Mouse (Mus musculus) ZHBTc4 (cell line): ENCODE measurements around the gene Plekhm3.

ENCODE experiments used
- DNase-seq: peaks from one replicate; pipeline ENCODE4 v3.0.0-alpha.2; 2011; ENCODE audit warnings: low read depth, low spot score

The Plekhm3 gene

DNA sequence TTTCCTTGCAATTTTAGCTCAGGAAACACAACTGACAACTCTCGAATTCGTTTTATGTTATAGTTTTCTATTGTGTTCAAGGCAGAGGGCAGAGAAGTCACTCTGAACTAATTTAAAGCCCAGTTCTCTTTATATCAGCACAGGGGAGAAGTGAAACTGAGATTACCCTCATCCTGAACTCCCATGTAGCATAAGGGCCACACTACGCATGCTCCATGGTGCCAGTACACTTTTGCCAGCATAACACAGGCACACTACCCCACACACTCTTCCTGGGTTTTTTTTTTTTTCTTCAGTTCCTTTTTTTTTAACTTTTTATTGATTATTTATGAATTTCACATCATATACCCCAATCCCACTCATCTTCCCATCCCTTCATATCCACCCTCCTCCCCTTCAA, 28.1 kb downstream of the Plekhm3 start:
- no peak for DNase-seq

DNA sequence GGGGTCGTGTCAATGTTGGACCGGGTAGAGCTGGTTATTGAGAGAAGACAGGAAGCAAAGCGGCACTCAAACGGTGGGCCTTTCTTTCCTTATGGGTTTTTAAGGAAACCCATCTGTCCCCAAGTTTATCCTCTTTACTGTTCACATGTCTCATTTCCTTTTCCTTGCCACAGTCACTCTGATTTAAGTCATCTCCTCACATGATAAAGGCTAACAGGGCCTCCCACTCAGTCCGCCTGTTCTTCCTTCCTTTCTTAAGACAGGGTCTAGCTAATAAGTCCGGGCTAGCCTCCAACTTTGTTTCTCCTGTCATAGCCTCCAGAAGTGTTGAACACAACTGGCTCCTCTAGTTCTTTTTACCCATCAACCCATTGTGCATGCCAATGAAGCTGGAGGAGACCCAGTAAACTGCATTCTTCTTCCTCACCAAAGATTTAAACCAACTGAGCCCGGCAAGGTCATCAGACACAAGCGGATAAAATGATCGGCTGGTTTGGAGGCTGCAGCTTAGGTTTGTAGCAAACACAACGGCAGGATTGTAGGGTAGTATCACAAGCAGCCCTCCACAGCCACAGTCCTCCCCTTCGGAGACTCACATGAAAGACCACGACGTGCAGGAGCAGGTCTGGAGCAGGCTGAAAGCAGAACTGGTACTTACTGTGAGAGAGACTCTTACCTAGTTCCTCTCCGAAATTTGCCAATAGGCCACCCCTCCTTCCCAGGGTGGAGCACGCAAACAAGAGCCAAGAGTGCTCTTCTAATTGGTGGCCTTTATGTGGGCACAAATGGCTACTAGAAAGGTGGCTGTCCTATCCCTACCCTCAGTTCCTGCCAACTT, 29.0 kb downstream of the Plekhm3 start:
- DNase-seq, result no peak

DNA sequence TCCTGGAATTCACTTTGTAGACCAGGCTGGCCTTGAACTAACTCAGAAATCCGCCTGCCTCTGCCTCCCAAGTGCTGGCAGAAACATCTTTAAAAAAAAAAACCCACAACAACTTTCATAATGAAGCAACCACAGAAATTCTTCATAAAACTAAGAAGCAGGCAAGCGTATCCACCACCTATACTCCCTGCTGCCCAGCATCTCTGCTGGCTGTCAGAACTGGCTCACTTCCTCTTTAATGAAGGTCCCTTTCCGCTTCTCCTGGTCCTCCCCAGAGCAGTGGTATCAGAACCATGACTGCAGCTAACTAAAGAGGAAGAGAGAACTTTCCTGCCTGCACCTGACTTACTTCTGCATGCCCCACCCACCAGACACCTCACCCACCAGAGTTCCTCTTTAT, 31.0 kb downstream of the Plekhm3 start:
- DNase-seq, result no peak

DNA sequence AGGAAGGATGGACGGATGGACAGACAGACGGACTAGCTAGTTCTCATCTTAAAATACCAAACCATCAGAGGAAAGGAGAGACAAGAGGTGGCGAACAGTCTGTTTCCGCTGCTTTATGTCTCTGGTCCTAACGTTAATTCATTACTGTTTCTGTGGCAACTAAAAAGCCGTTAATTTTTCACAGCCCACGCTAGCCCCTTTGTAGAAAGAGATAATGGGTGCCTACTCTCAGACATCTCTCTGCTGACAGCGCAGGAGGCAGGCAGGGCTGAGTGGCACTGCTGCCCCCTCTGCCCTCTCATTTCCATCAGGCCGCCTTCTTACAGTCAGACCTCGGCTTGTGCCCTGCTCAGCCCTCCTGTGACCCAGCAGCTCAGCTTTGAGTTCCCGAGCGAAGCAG, 32.3 kb downstream of the Plekhm3 start:
- no peak for DNase-seq

DNA sequence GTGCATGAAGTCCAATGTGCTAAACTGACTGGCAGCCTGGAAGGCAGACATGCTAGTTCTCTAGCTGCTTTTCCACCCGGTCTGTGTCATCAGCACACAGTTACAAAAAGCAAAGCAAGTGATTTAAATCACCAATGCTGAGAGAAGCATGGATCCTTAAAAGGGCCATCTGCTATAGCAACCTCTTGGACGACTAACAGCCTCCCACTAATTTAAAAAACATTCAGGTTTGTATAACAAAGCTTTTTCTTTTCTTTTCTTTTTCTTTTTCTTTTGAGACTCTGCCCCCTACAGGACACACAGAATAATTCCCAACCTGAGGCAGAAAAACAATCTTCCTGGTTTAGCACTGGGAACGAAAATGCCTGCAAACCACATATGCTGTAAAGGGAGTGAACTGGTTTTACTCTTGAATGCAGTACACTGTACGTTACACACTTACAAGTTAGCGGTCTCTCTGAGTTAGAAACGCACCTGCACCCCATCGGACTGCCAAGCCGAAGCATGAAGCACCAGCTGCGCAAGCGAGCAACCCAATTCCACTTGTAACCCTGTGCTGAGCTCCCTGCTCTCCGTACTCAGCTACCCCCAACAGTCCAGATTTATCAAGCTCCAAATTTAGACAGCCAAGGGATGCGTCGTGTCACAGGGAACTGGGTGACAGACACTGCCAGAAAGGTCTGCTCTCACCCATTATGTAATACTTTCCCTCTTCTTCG, 37.7 kb downstream of the Plekhm3 start:
- peak; percentile 59 for DNase-seq

DNA sequence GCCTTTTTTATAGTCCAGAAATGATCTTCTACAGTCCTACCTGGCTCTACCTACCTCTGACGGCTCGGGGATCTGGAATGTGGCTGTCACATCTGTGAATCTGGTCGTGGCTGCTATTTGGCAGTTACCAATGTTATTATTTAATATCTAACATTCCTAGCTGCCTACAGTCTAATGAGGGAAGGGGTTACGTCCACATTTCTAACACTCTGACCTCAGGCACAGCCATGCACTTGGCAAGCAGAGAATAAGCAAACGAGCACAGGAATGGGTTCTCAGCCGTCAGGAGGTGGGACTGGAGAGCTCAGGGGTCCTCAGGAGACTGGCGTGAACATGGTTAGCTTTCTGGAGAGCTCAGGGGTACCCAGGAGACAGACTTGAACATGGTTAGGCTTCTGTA, 38.7 kb downstream of the Plekhm3 start:
- no peak for DNase-seq

DNA sequence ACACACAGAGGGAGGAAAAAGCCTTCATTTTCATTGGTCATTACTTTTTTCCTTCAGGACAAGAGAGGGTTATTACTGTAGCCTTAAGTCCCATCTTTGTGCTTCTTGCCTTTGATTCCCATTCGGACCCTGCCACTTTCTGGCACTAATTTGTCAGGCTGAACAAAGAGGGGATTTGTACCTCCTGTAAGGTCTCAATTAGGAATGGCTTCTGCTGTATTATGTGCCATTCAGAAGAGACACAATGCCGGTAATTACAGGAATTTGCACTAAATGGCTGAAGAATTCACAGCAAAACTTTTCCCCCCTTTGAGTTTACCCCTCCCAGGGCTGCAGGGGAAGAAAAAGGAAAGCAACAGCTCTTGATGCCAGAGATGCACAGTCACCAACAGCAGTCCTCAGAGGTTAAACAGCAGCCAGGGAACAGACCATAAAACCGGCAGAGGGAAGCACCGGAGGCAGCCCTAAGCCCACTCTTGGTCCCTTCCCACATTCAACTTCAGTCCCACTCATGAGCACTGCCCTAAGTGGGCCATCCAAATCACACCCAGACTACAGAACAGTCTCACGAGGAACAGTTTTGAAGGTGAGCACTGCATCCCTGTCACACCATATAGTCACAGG, 39.6 kb downstream of the Plekhm3 start:
- peak; percentile 55 for DNase-seq

DNA sequence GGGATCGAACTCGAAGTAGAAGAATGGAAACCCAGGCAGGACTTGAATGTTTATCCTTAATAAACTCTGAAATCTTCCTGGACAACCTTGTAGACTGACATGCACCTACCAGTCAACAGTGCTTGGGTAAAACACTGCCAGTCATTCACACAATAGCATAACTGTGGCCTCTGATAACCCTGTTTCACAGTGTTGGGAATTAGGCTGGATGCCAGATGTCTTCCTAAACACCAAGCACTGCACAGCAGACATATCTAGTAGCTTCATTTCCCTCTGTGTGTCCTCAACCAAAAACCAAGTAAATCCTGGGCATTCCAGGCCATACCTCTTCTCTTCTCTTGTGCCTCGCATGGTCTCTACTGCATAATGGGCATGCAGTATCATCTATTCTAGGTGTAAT, 42.3 kb downstream of the Plekhm3 start:
- no peak for DNase-seq

DNA sequence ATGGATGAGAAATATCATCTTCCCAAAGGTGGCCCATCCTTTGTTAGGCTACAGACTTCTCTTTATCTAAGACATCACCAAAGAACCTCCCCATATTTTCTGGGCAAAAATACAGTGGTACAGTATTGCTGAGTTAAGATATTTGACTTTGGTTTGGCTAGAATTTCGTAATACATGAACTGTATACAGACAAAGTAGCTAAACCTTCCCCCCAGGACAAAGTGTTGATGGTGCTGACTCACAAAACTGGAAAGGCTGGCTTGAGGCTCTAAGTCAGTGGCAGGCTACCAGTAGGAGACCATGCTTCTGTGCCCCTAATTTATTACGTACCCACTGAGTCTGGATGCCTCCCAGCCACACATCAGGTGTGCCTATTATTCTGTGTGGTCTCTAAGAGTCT, 48.9 kb downstream of the Plekhm3 start:
- DNase-seq, result no peak

DNA sequence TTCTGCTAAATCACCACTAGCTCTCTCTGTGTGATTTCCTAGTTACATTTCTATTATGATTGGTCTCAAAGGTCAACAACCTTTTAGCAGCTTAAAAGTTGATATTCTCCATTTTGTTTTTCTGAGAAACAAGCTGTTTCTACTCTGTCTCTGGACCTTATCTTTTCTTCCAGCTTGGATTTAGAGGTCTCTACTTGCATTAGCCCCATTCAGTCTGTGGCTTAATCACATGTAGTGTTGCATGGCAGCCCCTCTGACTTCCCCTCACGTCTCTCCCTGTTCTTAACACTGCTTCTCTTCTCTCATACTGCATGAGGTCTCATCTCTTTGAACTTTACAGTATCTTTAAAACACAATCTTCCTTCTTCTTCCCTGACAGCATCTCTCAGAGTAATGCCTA, 50.4 kb downstream of the Plekhm3 start:
- no peak for DNase-seq

DNA sequence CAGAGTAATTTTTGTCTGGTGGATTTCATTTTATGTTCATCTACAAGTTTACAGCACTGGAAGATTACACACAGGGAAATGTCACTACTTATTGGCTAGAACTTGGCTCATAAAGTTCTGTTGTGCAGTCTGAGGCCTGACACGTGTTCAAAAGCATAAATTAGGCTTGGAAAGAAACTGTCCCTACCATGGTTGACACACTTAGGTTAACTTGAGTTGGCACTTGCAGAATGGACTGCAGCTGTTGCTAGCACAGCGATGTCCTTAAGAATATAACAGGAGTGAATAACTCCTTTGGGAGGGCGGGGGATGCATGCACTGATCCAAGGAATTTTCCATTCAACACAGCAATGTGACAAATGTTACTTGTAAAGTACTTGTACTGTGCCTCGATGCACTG, 53.2 kb downstream of the Plekhm3 start:
- DNase-seq, result no peak

DNA sequence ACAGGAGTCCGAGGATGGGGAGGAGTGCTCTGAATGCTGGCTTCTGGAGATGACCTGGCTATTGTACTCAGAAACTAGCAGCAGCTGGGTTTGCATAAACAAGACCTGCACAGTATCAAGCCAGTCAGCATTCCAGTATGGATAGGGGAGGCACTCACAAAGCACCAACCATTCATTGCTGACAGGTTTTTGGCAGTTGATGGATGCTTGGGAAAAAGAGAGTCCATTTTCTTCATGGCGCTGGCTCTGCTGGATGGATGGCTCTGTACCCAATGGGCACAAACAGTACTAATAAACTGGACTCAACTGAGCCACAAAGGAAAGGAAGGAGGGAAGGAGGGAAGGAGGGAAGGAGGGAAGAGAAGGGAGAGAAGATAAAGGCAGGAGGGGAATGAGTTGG, 53.8 kb downstream of the Plekhm3 start:
- no peak for DNase-seq

DNA sequence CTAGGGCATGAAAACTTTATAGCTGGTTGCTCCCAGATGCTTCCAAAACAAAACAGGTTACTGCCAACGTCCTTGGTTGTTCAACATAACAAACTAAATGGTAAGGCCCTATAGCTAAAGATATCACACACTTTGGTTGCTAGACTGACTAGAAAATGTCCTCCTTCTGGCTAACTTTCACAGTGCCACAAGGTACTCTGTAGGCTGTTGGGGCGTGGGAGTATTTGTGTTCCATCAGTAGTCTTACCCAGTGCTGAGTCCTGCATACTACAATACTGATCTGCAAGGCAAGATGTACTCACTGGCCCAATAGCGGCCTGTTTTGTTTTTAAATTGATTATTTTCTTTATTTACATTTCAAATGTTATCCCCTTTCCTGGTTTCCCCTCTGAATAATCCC, 56.9 kb downstream of the Plekhm3 start:
- no peak for DNase-seq

DNA sequence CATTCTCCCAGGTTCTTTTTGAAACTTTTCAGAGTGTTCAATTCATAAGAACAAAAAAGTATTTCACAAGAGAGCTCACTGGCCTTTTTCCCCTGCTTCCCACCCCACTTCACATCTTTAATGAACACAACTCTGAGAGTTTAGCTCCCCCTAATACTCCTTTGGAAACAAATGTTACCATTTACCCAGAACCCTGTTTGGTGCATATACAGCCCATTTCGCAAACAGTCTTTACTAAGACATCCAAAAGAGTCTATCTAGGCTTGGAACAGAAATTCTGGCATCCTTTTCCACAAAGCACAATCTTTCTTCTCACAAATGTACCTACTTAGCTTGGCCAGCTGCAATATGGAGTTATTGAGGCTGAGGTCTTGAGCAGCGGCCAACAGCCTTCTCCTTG, 59.1 kb downstream of the Plekhm3 start:
- no peak for DNase-seq

DNA sequence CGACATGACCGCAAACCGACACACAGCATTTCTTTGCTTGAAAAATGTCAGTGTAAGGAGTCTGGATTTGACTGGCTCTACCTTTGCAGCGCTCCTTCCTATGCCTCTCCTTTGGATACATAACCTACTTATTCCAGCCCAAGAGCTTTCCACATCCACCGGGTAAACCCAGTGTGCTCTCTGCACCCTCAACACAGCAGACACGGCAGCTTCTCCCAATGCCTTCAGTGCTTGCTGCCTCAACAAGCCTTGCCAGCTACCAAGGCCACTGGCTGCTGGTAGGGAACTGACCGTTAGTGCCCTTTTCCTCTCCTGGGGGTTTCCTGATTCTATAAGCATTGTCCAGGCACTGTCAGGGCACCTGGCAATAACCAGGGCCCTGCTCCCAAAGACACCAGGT, 62.8 kb downstream of the Plekhm3 start:
- no peak for DNase-seq

DNA sequence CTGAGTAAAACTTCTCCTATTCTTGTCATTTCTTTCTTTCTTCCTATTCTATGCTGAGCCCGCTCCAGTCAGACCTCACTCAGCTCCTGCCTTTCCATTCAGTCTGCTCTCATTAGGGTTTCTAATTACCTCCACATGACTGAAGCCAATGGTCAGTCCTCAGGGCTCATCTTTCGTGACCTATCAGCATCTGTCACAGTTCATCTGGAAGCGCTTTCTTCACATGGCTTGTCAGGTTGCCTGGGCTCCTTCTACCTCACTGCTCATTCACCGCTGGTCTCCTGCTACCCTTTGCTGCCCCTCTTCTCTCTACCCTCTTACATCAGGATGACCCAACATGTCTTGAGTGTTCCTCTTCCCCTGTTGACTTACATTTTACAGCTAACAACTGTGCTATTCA, 65.3 kb downstream of the Plekhm3 start:
- DNase-seq, result no peak

DNA sequence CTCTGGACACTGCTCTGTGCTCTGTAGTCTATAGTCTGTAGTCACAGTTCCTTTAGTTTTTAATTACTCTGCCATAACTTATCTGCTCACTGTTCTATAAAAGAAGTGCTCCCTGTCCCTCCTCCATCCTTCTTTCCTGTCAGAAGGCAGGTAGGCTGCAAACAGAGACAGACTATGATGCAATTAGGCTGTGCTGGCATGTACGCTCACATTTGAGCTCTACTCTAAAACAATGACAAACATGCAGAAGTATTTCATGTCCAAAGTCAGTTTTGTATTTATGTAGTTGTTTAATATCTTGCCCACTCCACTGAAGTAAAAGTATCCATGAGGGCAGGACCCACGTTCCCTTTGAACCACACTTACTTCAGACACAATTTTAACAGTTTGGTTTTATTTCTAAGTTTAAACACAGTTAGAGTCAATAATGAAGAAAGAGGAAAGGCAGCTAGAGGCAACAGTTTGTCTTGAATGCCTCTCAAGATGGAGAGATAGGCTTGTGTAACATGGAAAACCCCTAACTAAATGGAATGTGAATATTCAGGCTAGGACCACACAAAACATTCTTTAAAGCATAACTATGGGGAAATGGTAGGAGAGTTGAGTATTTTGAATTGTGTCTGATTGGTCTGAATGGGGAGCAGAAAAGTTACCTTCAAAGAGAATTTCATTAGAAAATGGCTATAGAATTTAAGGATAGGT, 69.0 kb downstream of the Plekhm3 start:
- no peak for DNase-seq

DNA sequence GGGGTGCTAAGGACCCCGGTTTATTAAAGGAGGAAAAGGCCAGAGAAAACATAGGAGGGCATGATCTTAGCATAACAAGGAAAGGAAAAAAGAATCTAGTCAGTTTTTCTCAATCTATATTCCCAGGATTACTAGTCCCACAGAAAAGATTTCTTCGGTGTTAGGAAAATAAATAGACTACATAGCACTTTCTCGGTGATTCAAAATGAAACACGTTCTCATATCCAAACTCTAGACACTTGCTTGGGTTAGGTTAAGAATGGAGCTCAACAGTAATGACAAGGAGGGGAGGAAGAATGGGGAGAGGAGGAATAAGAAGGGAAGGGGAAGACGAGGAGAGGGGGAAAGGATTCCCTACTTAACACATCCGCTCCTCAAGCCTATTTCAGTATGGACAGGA, 69.9 kb downstream of the Plekhm3 start:
- DNase-seq, result no peak

DNA sequence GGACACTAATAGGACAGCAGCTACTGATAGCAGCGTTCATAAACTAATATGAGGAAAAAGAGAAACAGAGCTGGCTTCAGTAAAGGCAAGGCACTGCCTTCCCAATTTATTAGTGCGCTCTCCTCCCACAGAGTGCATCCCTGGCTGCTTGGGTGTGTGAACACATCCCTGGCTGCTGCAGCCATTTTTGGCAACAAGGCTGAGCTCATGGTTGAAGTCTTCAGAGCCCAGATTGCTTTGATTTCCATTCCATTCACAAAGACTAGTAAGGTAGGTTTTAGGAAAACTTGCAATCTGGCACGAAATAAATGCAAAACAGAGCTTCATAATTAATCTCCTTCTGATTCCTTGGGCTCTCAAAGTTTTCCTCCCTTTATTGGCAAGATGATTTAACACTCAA, 71.3 kb downstream of the Plekhm3 start:
- no peak for DNase-seq

DNA sequence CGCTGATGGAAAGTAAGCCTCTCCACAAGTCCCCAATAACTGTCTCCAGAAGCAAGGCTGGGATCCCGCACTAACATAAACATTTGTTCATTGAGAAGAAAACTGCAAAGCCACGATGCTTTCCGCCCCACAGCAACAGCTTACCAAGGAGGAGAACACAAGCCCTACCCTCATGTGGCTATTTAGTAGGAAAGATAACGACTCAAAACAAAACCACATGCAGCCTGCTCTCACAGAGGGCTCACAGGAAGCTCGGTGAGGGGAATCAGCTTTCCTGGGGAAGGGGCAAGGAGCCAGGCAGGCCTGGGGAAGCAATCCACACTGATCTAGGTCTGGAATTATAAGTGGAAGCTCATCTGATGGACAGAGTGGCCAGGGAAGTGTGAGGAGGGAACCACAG, 72.6 kb downstream of the Plekhm3 start:
- DNase-seq, result no peak

DNA sequence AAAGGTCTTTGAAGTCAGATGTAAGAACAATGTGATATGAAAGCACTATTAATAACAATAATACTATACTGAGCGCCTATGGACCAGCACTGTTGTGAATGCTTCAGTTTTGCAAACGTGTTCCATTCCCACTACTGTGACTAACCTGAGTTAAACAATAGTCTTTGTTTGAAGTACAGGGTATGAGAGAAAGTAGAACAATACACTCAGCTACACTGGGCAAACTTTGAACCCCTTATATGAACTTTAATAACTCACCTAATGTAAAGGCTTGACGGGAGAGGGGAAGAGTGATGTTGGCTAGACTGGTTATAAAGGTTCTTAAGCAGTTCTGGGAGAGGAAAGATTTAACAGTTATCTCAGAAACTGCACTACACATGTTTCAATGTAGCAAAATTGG, 76.0 kb downstream of the Plekhm3 start:
- DNase-seq, result no peak

DNA sequence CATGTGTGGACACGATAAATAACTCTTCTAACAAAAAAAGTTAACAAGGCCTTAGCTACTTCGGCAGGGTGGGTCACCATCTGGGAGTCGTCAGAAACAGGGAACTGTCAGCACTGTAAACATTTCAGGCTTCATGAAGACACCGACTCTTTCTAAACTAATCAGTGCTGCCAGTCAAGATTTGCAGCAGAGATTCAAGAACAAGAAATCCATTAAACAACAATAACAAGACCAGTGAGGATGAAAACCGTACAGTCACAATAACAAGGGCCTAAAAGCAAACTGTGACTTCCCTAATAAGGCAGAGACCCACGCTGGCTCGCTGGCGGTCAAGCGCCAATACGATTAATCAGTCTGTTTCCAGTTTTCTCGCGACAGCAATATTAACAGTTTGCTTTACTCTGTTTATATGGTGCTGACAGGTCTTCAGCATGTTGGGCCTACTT, 77.8 kb downstream of the Plekhm3 start:
- DNase-seq, result no peak
